Mouse (Mus musculus) spleen, adult 12 weeks (tissue): Measurements from ENCODE around the gene I0C0044D17Rik.

Experiments used
- DNase-seq: peaks from one replicate; pipeline ENCODE4 v3.0.0; 2022; ENCODE audit warnings: low spot score

The I0C0044D17Rik gene

GRCm38 (mm10) chr4:98776721-98777427 lies 46.8 kb downstream of the I0C0044D17Rik start:
- DNase-seq = no peak

- DNase-seq = no peak
These were observed 49.9 kb downstream of the I0C0044D17Rik start for GRCm38 (mm10) chr4:98773785-98774184.
